Mouse (Mus musculus) limb, embryonic 11.5 days (tissue): ENCODE measurements at regions not wholly inside any gene's neighbourhood (a gene's known extent, or its start where the extent isn't known, plus 50 kb on each side); places are given as distances from the start of the nearest gene placed in this dataset.
A peak's percentile ranks its signal among the peaks of the same experiment; 100 is the strongest.

Experiments
- ATAC-seq: fragments of 200-750 bp; cut with Nextera tagmentation; 2 replicates; pipeline ENCODE4 v1.8.0; 2017; ENCODE audit warnings: low read depth; ENCODE audit not compliant: insufficient number of reproducible peaks, low FRiP score, low TSS enrichment
- DNase-seq: peaks from one replicate; pipeline ENCODE4 v3.0.0-alpha.2; 2015; ENCODE audit warnings: low spot score
- H3K27ac ChIP-seq: fragments of 300-500 bp; sonication (generic); replicated peaks from 2 replicates; pipeline ENCODE4 v1.5.1; 2014; ENCODE audit warnings: low read depth, mild to moderate bottlenecking, low read length
- H3K27me3 ChIP-seq: fragments of 300-500 bp; sonication (generic); 2 replicates; pipeline ENCODE4 v1.6.1; 2014; ENCODE audit warnings: mild to moderate bottlenecking, low read length, mixed read lengths; ENCODE audit not compliant: control insufficient read depth, insufficient read depth
- H3K36me3 ChIP-seq: fragments of 300-500 bp; sonication (generic); 2 replicates; pipeline ENCODE4 v1.6.1; 2014; ENCODE audit warnings: mild to moderate bottlenecking, low read length, moderate library complexity, mixed read lengths; ENCODE audit not compliant: control insufficient read depth, insufficient read depth
- H3K4me1 ChIP-seq: fragments of 300-500 bp; sonication (generic); 2 replicates; pipeline ENCODE4 v1.6.1; 2014; ENCODE audit warnings: low read length, mixed read lengths; ENCODE audit not compliant: control insufficient read depth, insufficient read depth
- H3K4me2 ChIP-seq: fragments of 300-500 bp; sonication (generic); 2 replicates; pipeline ENCODE4 v1.6.1; 2014; ENCODE audit warnings: low read depth, mild to moderate bottlenecking, moderate library complexity; ENCODE audit not compliant: severe bottlenecking
- H3K4me3 ChIP-seq: fragments of 300-500 bp; sonication (generic); 2 replicates; pipeline ENCODE4 v1.5.1; 2014; ENCODE audit warnings: low read depth, low read length
- H3K9ac ChIP-seq: fragments of 300-500 bp; sonication (generic); 2 replicates; pipeline ENCODE4 v1.6.1; 2014; ENCODE audit warnings: mild to moderate bottlenecking, low read length
- H3K9me3 ChIP-seq: fragments of 300-500 bp; sonication (generic); 2 replicates; pipeline ENCODE4 v1.6.1; 2016; ENCODE audit warnings: low read length; ENCODE audit not compliant: control insufficient read depth
- WGBS: fragments of 180-500 bp; shearing (Covaris S2); extraction: QIAGEN DNeasy Blood & Tissue Kit; methylation state at CpG from one replicate; pipeline ENCODE4 v1.1.7; 2014; 5-methylcytosine and 5-hydroxymethylcytosine counted together

- peak; percentile 49 for DNase-seq
- WGBS = 12% methylated on average over 2 of the region's 2 CpGs
- Histone ChIP-seq H3K27ac (no peak overlapping the region), H3K4me1 (no peaks in the 10 kb centered on the region), H3K4me3 (no peak overlapping the region), H3K9ac (no peak overlapping the region), H3K4me2 (no peak overlapping the region), H3K27me3 (no peaks in the 10 kb centered on the region), H3K9me3 (no peaks in the 10 kb centered on the region), H3K36me3 (no peaks in the 10 kb centered on the region)
- ATAC-seq = peak; percentile 44; the same call in 1 of the 2 replicates
These were observed 473.5 kb downstream of the Fat4 start for GRCm38 (mm10) chr3:39360278-39360677.

- no peaks in the 10 kb centered on the region for H3K9me3 ChIP-seq
- no peak overlapping the region for H3K4me3 ChIP-seq
- no peaks in the 10 kb centered on the region for H3K27me3 ChIP-seq
- no peak for ATAC-seq
- DNase-seq = no peak
- no peak overlapping the region for H3K4me2 ChIP-seq
- no peak overlapping the region for H3K27ac ChIP-seq
- no peak overlapping the region for H3K9ac ChIP-seq
- H3K36me3 ChIP-seq = no peaks in the 10 kb centered on the region
- 93% methylated on average over 4 of the region's 4 CpGs for WGBS
- no peaks in the 10 kb centered on the region for H3K4me1 ChIP-seq
These were observed 484.2 kb downstream of the Fat4 start for GRCm38 (mm10) chr3:39370926-39371325.

GRCm38 (mm10) chr3:39372426-39372950 lies 485.7 kb downstream of the Fat4 start:
- Histone ChIP-seq H3K36me3 (no peaks in the 10 kb centered on the region), H3K27ac (no peak overlapping the region), H3K9me3 (no peaks in the 10 kb centered on the region), H3K4me3 (no peak overlapping the region), H3K4me1 (no peaks in the 10 kb centered on the region), H3K27me3 (no peaks in the 10 kb centered on the region), H3K9ac (no peak overlapping the region), H3K4me2 (no peak overlapping the region)
- ATAC-seq = no peak
- 86% methylated on average over 10 of the region's 10 CpGs for WGBS
- DNase-seq = no peak

GRCm38 (mm10) chr3:39375465-39375864 lies 488.7 kb downstream of the Fat4 start:
- Histone ChIP-seq H3K9ac (no peak overlapping the region), H3K36me3 (no peaks in the 10 kb centered on the region), H3K4me2 (no peak overlapping the region), H3K27me3 (no peaks in the 10 kb centered on the region), H3K27ac (no peak overlapping the region), H3K4me3 (no peak overlapping the region), H3K9me3 (no peaks in the 10 kb centered on the region), H3K4me1 (no peaks in the 10 kb centered on the region)
- no peak for DNase-seq
- no peak for ATAC-seq
- 91% methylated on average over 5 of the region's 5 CpGs for WGBS

- Histone ChIP-seq H3K9me3 (no peaks in the 10 kb centered on the region), H3K4me1 (no peaks in the 10 kb centered on the region), H3K27me3 (no peaks in the 10 kb centered on the region), H3K9ac (no peak overlapping the region), H3K4me3 (no peak overlapping the region), H3K27ac (no peak overlapping the region), H3K36me3 (no peaks in the 10 kb centered on the region), H3K4me2 (no peak overlapping the region)
- DNase-seq = no peak
- WGBS = 72% methylated on average over 1 of the region's 1 CpGs
- ATAC-seq = no peak
These were observed 501.8 kb downstream of the Fat4 start for GRCm38 (mm10) chr3:39388491-39388890.

GRCm38 (mm10) chr3:39390442-39390841 lies 503.7 kb downstream of the Fat4 start:
- H3K9ac ChIP-seq = no peak overlapping the region
- no peaks in the 10 kb centered on the region for H3K4me1 ChIP-seq
- H3K4me2 ChIP-seq = no peak overlapping the region
- no peaks in the 10 kb centered on the region for H3K36me3 ChIP-seq
- WGBS = 21% methylated on average over 9 of the region's 9 CpGs
- ATAC-seq (no peak), DNase-seq (peak; percentile 60)
- H3K9me3 ChIP-seq = no peaks in the 10 kb centered on the region
- H3K27me3 ChIP-seq = no peaks in the 10 kb centered on the region
- no peak overlapping the region for H3K27ac ChIP-seq
- H3K4me3 ChIP-seq = no peak overlapping the region

GRCm38 (mm10) chr3:39392053-39392452 lies 505.3 kb downstream of the Fat4 start:
- no peak for DNase-seq
- no peaks in the 10 kb centered on the region for H3K4me1 ChIP-seq
- H3K4me2 ChIP-seq = no peak overlapping the region
- no peak for ATAC-seq
- no peaks in the 10 kb centered on the region for H3K27me3 ChIP-seq
- H3K36me3 ChIP-seq = no peaks in the 10 kb centered on the region
- H3K27ac ChIP-seq = no peak overlapping the region
- H3K9ac ChIP-seq = no peak overlapping the region
- 64% methylated on average over 2 of the region's 2 CpGs for WGBS
- H3K9me3 ChIP-seq = no peaks in the 10 kb centered on the region
- no peak overlapping the region for H3K4me3 ChIP-seq

- DNase-seq (no peak), ATAC-seq (no peak)
- no peak overlapping the region for H3K4me2 ChIP-seq
- H3K9me3 ChIP-seq = no peaks in the 10 kb centered on the region
- no peak overlapping the region for H3K4me3 ChIP-seq
- no peak overlapping the region for H3K9ac ChIP-seq
- no peak overlapping the region for H3K27ac ChIP-seq
- no peaks in the 10 kb centered on the region for H3K27me3 ChIP-seq
- H3K4me1 ChIP-seq = no peaks in the 10 kb centered on the region
- no peaks in the 10 kb centered on the region for H3K36me3 ChIP-seq
These were observed 509.9 kb downstream of the Fat4 start for GRCm38 (mm10) chr3:39396672-39397071.

GRCm38 (mm10) chr3:39397255-39397654 lies 510.5 kb downstream of the Fat4 start:
- H3K27ac ChIP-seq = no peak overlapping the region
- DNase-seq = no peak
- H3K4me1 ChIP-seq = no peaks in the 10 kb centered on the region
- no peak for ATAC-seq
- H3K27me3 ChIP-seq = no peaks in the 10 kb centered on the region
- H3K9ac ChIP-seq = no peak overlapping the region
- no peak overlapping the region for H3K4me2 ChIP-seq
- WGBS = 64% methylated on average over 3 of the region's 3 CpGs
- no peaks in the 10 kb centered on the region for H3K36me3 ChIP-seq
- H3K4me3 ChIP-seq = no peak overlapping the region
- no peaks in the 10 kb centered on the region for H3K9me3 ChIP-seq
